Mouse (Mus musculus): Measurements from ENCODE around the gene Gpr141.

Gene Gpr141

DNA sequence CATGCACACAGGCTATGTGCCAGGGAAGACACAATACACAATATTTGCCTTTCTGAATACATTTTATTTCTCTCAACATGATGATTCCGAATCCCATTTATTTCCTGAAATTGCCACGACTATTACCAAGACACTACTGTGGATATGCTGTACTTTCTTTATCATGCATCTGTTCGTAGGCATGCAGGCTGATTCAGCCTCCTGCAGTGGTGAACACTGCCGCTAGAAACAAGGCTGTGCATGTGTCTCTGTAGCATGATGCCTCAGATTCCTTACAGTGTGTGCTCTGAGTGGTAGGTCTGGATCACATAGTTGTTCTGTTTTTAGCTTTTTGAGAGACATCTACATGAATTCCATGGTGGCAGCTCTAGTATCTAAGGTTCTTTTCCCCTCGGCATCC is 89.5 kb downstream of the Gpr141 start:
- in situ Hi-C loops (cut with MboI; ENCODE audit: low sequenced_read_pairs), result no loop called here

GRCm38 (mm10) chr13:19730826-19731225 is 93.2 kb downstream of the Gpr141 start:
- in situ Hi-C loops (cut with MboI; ENCODE audit: low sequenced_read_pairs), result no loop called here

DNA sequence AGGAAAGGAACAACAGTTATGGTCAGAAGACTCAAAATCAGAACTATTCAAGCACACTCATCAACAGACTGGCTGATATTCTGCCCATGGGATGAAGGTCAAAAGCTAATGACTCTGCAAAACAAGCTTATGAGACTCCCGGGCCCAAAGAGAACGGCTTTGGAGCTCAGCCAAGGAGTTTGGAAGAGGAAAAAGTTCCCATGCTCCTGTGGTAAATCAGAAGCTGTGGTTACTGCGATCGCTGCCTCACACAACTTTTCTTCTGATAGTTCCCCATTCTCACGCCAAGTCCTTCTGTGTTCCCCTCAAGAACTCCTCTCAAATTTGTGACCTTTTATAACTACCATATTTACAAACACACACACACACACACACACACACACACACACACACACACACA is 105.1 kb downstream of the Gpr141 start:
- in situ Hi-C loops (cut with MboI; ENCODE audit: low sequenced_read_pairs), result no loop called here

- in situ Hi-C loops (cut with MboI; ENCODE audit: low sequenced_read_pairs), result no loop called here
These were observed 106.9 kb downstream of the Gpr141 start for GRCm38 (mm10) chr13:19717201-19717600.

- in situ Hi-C loops (cut with MboI; ENCODE audit: low sequenced_read_pairs), result no loop called here
These were observed 120.3 kb downstream of the Gpr141 start for GRCm38 (mm10) chr13:19703806-19704205.

DNA sequence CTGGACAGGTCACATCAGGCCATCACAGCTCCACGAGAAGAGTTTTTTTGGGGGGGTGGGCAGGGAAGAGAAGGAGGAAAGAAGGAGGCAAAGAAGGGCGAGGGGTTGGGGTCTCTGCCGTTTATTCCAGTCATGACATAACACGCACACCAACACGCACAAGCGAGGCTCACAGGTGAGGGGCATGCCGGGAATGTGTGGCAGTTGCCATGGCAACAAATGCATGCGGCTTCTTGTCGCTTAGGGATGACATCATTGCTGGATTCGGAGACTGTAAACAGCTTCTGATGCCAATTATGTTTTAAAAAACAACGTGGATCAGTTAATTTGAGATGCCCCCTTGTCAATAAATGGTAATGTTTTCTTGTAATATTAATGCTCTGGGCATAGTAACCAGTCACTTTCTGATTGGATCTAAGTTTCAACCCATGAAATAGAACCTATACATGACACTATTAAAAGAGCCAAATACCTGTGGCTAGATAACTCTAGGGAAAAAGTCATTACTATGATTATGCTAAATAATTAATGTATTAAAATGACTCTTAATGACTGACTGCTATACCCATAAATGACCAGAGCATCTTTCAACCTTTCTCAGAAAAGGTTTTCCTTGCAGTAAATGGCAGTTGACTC is 122.5 kb downstream of the Gpr141 start:
- in situ Hi-C loops (cut with MboI; ENCODE audit: low sequenced_read_pairs), result no loop called here

GRCm38 (mm10) chr13:19700733-19701442 is 123.2 kb downstream of the Gpr141 start:
- in situ Hi-C loops (cut with MboI; ENCODE audit: low sequenced_read_pairs), result no loop called here
